Mouse (Mus musculus): ENCODE results near the gene Lrriq1.

Lrriq1 gene

GRCm38 (mm10) chr10:103235707-103236459 lies at the start of gene Lrriq1:
Gene Lrriq1, minus strand, starts transcription at chr10:103236322.
- peak; percentile 7 for DNase-seq (ENCODE audit: low spot score)

GRCm38 (mm10) chr10:103253842-103254803 lies 18.0 kb upstream of the Lrriq1 start:
- peak; percentile 66 for DNase-seq (ENCODE audit: low spot score)

DNA sequence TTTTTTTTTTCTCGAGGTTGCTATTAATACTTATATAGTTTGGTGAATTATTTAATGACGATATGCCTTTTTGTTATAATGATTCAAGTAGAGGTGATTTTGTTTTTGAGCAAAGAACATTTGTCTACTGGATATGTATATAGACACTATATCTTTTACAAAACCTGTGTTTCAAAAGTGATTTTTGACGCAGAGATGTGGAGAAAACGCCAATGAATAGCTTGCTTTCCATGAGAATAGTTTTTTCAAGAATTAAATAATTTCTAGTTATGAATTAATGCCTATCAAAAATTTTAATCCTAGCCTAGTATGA lies 294 bp upstream of the Lrriq1 start:
- DNase-seq (ENCODE audit: low spot score) = no peak

- no peak for DNase-seq (ENCODE audit: low spot score)
These were observed 9.5 kb downstream of the Lrriq1 start for GRCm38 (mm10) chr10:103226646-103227045.

GRCm38 (mm10) chr10:103194655-103195328 lies 41.3 kb downstream of the Lrriq1 start:
- DNase-seq (ENCODE audit: low spot score) = peak; percentile 54

DNA sequence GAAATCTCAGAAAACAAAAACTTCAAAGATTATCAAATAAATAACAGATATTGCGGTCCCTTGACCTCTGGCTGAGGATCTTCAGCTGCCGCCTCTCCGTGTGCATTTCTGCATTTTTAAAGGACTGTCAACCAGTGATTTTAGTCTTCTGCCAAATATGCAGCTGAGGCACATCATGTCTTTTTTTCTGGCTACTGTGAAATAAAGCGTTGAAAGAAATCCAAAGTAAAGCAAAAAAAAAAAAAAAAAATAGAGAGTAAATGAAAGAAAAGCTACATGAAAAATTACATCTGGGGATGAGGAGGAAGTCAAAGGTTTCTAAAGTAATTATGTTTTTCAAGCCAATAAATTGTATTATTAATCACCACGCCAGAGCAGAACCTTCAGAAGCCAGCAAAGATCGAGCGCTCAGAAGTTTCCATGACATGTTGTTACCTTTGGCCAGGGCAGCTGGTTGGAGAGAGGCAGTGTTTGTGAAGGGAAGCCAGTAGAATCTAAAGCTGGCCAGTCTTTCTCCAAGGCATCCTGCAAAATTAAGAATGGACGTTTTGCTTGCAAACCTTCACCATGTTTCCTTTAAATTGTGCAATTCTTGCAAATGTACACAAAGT lies 90.2 kb downstream of the Lrriq1 start:
- DNase-seq (ENCODE audit: low spot score) = no peak

DNA sequence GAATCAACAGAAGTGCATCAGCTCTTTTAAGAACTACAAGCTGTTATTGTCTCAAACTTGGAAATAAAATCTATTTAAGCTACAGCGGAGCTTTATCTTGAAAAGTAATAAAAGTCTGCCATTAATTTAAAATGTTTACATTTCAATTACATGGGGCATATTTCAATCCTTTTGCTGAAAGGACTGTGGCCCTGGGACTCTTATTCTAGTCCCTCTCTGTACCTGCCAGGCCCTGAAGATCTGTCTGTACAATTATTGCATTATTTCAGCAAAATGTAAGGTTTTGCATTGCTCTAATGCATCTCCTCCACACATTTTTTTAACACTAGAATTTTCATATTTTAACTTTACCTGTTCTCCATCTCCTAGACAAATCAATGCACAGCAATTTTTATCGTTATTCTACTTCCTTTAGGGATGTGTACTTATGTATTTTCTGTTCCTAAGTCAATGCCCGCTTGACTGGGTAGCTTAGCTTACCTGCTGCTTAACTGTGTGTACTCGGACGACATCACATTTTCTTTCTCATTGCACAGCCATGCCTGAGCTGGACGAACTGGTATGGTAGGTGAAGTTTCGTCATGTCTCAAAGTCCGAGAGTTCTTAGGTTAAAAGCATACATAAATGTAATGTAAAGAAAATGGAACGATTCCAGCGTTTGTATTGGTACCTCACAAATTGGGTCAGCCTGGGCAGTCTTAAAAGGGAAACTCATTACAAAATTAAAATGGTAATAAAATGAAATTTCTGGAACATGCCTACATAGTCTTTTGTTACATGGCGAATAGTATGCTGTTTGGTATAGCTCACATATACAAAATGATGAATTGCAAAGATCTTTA lies 91.0 kb downstream of the Lrriq1 start:
- no peak for DNase-seq (ENCODE audit: low spot score)

DNA sequence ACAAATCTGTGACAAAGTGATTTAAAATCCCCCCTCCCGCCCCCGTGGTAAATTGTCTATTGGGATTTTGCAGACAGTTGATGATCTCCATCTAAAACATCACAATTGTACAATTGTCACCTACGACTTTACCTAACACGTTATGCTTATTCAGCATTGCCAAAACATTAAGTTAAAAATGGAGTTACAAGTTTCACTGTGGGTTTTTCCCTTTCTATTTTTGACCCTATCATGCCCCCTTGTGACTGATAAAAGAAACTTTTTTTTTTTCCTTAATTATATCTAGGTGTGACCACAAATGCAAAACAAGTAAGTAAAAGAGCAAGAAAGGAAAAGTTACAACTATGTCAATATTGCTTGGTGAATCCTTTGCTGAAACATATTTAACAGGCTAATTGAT lies 93.6 kb downstream of the Lrriq1 start:
- DNase-seq (ENCODE audit: low spot score) = no peak

DNA sequence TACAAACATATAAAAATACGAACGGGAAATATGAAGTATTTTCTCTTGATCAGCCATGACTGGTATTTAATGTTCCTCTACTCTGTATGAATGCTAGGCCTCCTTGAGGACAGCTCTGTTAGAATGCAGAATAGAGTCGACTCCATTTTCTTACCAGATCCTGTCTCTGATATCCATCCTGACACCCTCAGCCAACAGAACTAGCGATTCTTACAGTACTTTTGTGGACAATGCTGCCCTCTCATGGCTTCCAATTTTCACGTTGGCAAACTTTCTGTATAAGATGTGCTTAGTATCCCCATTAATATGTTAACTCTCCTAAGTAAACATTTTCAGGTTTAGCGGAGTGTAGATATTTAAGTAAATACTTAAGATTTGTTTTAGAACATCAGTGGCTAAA lies 94.6 kb downstream of the Lrriq1 start:
- no peak for DNase-seq (ENCODE audit: low spot score)

DNA sequence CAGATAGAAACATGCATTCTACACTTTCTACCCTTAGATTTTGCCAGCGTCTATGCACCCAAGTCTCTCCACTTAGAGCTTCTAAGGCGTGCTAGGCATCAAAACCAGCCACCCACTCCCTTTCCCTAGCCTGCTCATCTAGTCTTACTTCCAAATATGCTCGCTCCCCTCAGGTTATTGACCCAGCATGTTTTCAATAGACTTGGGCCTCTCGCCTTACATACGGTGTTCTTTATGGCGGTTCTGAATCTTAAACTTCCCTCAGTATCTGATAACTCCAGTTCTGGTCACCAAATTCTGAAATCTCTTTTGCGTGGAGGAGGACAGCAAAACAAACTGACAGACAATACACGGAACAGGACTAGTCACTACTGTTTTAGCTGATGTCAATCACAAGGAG lies 95.5 kb downstream of the Lrriq1 start:
- DNase-seq (ENCODE audit: low spot score) = no peak

- DNase-seq (ENCODE audit: low spot score) = no peak
These were observed 121.5 kb downstream of the Lrriq1 start for GRCm38 (mm10) chr10:103114629-103115028.

DNA sequence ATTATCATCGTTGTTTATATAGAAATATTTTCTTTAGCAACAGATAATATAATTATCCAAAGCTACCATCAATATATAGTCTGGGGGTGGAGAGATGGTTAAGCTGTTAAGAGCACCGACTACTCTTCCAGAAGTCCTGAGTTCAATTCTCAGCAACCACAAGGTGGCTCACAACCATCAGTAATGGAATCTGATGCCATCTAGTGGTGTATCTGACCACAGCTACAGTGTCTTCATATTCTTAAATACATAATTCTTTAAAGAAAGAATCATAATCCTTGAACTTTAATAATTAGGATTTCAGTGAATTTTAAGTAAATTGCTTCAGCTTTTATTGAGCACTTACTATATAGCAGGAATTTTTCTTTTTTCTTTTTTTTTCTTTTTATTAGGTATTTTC lies 128.0 kb downstream of the Lrriq1 start:
- no peak for DNase-seq (ENCODE audit: low spot score)

- no peak for DNase-seq (ENCODE audit: low spot score)
These were observed 150.0 kb downstream of the Lrriq1 start for GRCm38 (mm10) chr10:103086101-103086500.

- DNase-seq (ENCODE audit: low spot score) = no peak
These were observed 186.5 kb downstream of the Lrriq1 start for GRCm38 (mm10) chr10:103049593-103049992.

DNA sequence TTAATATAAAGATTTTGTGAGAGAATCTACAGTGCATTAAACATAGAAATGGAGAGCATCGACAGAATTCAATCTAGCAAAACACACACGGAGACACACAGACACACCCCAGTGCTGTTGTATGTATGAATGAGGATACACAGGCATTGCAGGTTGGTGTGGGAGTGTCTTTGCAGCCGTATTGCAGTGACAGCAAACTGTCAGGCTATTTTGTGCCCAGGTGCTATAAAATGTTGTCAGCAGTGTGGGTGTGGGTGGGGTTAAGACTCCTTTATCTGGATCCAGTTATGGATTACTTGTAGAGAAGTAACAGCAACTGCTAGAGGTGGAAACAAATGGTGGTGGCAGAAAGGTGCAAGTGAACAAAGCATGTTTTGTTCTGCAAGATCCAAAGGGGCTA lies 189.5 kb downstream of the Lrriq1 start:
- no peak for DNase-seq (ENCODE audit: low spot score)

DNA sequence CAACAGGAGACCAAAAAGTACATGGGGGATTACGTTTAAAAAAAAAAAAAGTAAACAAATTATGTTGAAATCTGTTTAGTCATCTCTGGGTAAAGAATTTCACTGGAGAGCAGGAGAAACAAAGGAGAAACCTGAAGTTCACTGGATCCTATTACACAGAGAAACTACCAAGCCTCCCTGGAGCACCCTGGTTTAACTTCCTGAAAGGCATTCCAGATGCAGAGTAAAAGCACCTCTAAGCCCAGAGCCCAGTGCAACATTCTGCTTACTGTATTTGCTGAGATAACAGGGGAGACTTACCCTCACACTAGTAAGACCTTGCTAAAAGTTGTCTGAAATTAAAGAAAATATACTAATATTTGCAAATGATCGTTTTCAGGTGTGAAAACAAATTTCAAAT lies 191.1 kb downstream of the Lrriq1 start:
- no peak for DNase-seq (ENCODE audit: low spot score)

- DNase-seq (ENCODE audit: low spot score) = no peak
These were observed 201.0 kb downstream of the Lrriq1 start for GRCm38 (mm10) chr10:103035002-103035640.

DNA sequence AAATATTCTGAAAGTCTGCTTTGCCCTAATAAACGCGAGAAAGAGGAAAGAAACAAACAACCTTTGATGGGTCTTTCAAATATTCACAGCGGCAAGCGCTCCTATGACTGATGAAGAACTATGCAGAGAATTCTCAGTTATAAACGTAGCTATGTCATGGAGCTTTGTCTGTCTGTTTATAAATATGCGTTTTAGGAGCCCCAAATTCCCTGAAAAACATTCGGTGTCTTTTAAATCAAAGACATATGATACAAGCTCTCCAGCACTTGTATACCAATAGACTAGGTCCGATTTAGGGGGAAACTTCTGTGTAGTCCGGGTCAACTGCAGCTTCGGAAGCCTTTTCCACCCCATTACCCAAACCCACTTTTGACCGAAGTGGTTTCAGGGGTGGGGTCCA lies 205.2 kb downstream of the Lrriq1 start:
- DNase-seq (ENCODE audit: low spot score) = no peak

- no peak for DNase-seq (ENCODE audit: low spot score)
These were observed 206.2 kb downstream of the Lrriq1 start, which contains the start of gene Alx1 for GRCm38 (mm10) chr10:103029730-103030490. Gene Alx1, minus strand, starts transcription at chr10:103030215.

- DNase-seq (ENCODE audit: low spot score) = no peak
These were observed 206.9 kb downstream of the Lrriq1 start for GRCm38 (mm10) chr10:103029132-103029729.
